Mouse (Mus musculus) stomach, postnatal 0 days (tissue): ENCODE results near the gene 6430531B16Rik.

ENCODE experiments used
- CTCF ChIP-seq: IDR thresholded peaks from 2 replicates; pipeline ENCODE4 v1.5.1; 2016; ENCODE audit warnings: antibody characterized with exemption, low read depth, mild to moderate bottlenecking, moderate library complexity
- EP300 ChIP-seq: optimal IDR thresholded peaks from 2 replicates; pipeline ENCODE3; 2016; ENCODE audit warnings: antibody characterized with exemption

DNA sequence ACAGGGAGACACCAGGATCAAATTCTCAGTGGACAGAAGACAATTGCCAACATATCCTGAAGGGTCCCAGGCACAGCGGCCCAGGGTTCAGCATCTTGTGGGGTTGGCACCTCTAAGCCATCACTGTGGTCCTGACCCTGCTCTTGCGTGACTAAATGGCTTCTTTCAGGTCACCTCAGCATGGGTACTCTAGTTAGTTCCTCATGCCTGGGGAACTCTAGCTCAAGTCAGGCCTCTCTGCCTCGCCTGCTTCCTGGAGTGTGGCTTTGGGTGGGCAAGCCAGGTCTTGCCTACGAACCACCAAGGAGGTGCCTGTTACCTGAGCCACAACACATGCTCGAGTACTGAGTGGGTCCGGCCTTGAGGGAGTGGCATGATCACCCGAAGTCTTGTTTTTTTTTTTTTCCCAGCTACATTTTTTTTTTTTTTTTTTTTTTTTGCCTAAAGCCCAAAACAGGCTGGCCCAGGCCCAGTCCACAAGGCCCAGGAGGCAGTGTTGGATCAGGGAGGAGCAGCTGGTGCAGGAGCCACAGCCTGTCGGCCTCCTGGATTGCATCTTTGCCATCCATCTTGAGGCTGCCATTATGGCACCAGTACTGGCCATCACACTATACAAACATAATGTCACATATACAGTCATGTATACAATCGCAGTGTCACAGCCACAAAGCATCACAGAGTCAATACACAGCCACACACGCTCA lies 8.2 kb downstream of the 6430531B16Rik start:
- TF ChIP-seq CTCF (no peak), EP300 (no peak)
